Mouse (Mus musculus) embryonic facial prominence, embryonic 11.5 days (tissue): ENCODE measurements around the gene Gstm2. TPM values are rescaled to one million over a fixed set of nuclear protein-coding genes. Genes with fewer than 3 reads are reported as not detected.
"Not testable (repeated sequence)": the region's sequence is repeated elsewhere in the genome, so short reads cannot be mapped to it uniquely, and the experiment has no call there.

Experiments
- ATAC-seq: fragments of 200-750 bp; cut with Nextera tagmentation; replicated peaks from 2 replicates; pipeline ENCODE4 v1.8.0; 2017; ENCODE audit warnings: low read depth; ENCODE audit not compliant: insufficient number of reproducible peaks, low FRiP score, low TSS enrichment
- DNase-seq: peaks from one replicate; pipeline ENCODE4 v3.0.0-alpha.2; 2015; ENCODE audit warnings: low spot score
- H3K27ac ChIP-seq: fragments of 300-500 bp; sonication (generic); replicated peaks from 2 replicates; pipeline ENCODE4 v1.5.1; 2014; ENCODE audit warnings: mild to moderate bottlenecking, low read depth, low read length, control low read depth
- H3K27me3 ChIP-seq: fragments of 300-500 bp; sonication (generic); 2 replicates; pipeline ENCODE4 v1.6.1; 2014; ENCODE audit warnings: mild to moderate bottlenecking, low read length, moderate library complexity, mixed read lengths; ENCODE audit not compliant: control insufficient read depth, insufficient read depth
- H3K36me3 ChIP-seq: fragments of 300-500 bp; sonication (generic); replicated peaks from 2 replicates; pipeline ENCODE4 v1.6.1; 2014; ENCODE audit warnings: low read depth, mild to moderate bottlenecking, low read length, moderate library complexity, mixed read lengths; ENCODE audit not compliant: control insufficient read depth, insufficient read depth
- H3K4me1 ChIP-seq: fragments of 300-500 bp; sonication (generic); 2 replicates; pipeline ENCODE4 v1.6.1; 2014; ENCODE audit warnings: low read length, mixed read lengths; ENCODE audit not compliant: control insufficient read depth, insufficient read depth
- H3K4me2 ChIP-seq: fragments of 300-500 bp; sonication (generic); 2 replicates; pipeline ENCODE4 v1.6.1; 2014; ENCODE audit warnings: low read depth, mild to moderate bottlenecking, control low read depth, low read length, moderate library complexity
- H3K4me3 ChIP-seq: fragments of 300-500 bp; sonication (generic); 2 replicates; pipeline ENCODE4 v1.5.1; 2014; ENCODE audit warnings: low read depth, low read length, control low read depth
- H3K9ac ChIP-seq: fragments of 300-500 bp; sonication (generic); replicated peaks from 2 replicates; pipeline ENCODE4 v1.6.1; 2014; ENCODE audit warnings: mild to moderate bottlenecking, control low read depth, low read length
- H3K9me3 ChIP-seq: fragments of 300-500 bp; sonication (generic); replicated peaks from 2 replicates; pipeline ENCODE4 v1.6.1; 2016; ENCODE audit warnings: mild to moderate bottlenecking, low read length, inconsistent platforms, mixed read lengths; ENCODE audit not compliant: control insufficient read depth
- WGBS: fragments of 180-500 bp; shearing (Covaris S2); extraction: QIAGEN DNeasy Blood & Tissue Kit; methylation state at CpG from one replicate; pipeline ENCODE4 v1.1.7; 2014; 5-methylcytosine and 5-hydroxymethylcytosine counted together
- polyA plus RNA-seq: library from polyadenylated mRNA; unstranded; fragments of >200 nt; fragmentation: Nextera tagmentation; extraction: Ambion mirVana; gene quantifications from 2 replicates; pipeline ENCODE4 v1.2.1, GENCODE M21; 2014

The Gstm2 gene
- polyA plus RNA-seq, 1 experiment from 2014 or later: 29.7 TPM

DNA sequence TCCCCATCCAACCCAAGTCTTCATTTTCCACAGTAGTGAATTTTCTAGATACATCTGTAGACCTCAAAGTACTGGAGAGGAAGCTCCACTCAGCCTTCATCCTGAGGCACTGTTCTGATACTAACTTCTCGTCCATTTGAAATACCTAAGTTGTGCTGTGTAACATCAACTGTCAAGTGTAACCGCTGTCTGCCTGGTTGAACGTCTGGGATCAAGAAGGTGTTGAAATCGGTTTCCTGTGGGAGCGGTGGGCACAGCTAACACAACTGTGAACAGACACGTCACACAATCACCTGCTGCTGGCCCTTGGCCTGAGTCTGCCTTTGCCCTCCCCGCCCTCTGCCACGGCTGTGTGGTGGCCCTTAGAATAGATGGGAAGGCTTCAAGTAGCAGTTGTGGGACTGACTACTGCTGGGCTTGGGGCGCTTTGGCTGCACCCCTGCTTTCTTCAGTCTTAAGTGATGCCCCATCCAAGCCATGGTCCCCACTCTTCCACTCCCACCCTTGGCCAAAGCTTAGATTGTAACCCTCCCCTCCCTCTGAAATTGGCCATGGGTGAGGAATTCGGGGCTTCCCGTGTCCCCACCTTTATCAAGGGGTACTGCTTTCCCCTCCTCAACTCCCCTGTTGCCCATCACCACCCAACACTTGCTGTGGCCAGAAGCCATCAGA is 34.2 kb upstream of the Gstm2 start:
- WGBS: 77% methylated on average over 11 of the region's 11 CpGs
- DNase-seq, ATAC-seq: not testable (repeated sequence)

DNA sequence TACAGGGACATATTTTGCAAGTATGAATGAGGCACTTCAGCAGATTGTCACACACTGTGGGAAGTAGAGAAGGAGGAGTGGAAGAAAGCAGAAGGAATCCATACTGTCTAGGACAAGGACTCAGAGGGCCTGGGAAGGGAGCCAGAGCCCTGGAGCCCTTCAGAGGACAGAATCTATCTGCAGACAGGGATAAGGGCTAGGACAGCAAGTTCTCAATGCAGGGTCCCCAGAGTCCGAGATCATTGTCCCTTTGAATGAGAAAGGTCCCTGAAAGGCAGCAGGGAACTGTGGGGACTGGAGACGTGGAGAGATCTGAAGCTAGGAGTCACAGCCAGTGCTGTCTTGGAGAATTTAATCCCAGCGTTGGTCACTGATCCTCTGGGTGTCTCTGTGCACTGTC is 33.0 kb upstream of the Gstm2 start:
- not testable (repeated sequence) for H3K27ac ChIP-seq, H3K4me2 ChIP-seq, H3K36me3 ChIP-seq, H3K9me3 ChIP-seq, ATAC-seq, H3K27me3 ChIP-seq, H3K9ac ChIP-seq, H3K4me1 ChIP-seq, DNase-seq, H3K4me3 ChIP-seq
- WGBS: 67% methylated on average over 3 of the region's 3 CpGs

More for the DNA sequence above, 34.2 kb upstream of the Gstm2 start:
- not testable (repeated sequence) for H3K27ac ChIP-seq, H3K27me3 ChIP-seq, H3K9ac ChIP-seq, H3K36me3 ChIP-seq, H3K9me3 ChIP-seq, H3K4me3 ChIP-seq, H3K4me2 ChIP-seq, H3K4me1 ChIP-seq

GRCm38 (mm10) chr3:108018190-108018820 is 32.1 kb upstream of the Gstm2 start:
- H3K27ac ChIP-seq: no peak overlapping the region
- H3K9ac ChIP-seq: peak overlapping the region; percentile 42

GRCm38 (mm10) chr3:108017473-108018189 is 31.4 kb upstream of the Gstm2 start, which contains the start of gene Gstm1:
Gstm1 (minus strand) TSS chr3:108017973.
- Histone ChIP-seq H3K36me3 (no peaks in the 10 kb centered on the region), H3K9ac (peak within 1 kb of the TSS; percentile 42), H3K27me3 (no peaks in the 10 kb centered on the region), H3K4me1 (no peaks in the 10 kb centered on the region), H3K27ac (peak within 1 kb of the TSS; percentile 23; the same call in 1 of the 2 replicates), H3K4me2 (peak within 1 kb of the TSS; percentile 61), H3K9me3 (no peaks in the 10 kb centered on the region), H3K4me3 (peak within 1 kb of the TSS; percentile 29)
- peak; percentile 99 for ATAC-seq
- DNase-seq: peak; percentile 98
- WGBS: under 1% methylated on average over 31 of the region's 31 CpGs

More at GRCm38 (mm10) chr3:108018190-108018820, 32.1 kb upstream of the Gstm2 start:
- no peaks in the 10 kb centered on the region for H3K36me3 ChIP-seq
- H3K27me3 ChIP-seq: no peaks in the 10 kb centered on the region
- DNase-seq (no peak), ATAC-seq (no peak)
- whole genome bisulfite sequencing: 33% methylated on average over 14 of the region's 14 CpGs
- H3K4me2 ChIP-seq: peak overlapping the region; percentile 56
- no peaks in the 10 kb centered on the region for H3K9me3 ChIP-seq
- H3K4me1 ChIP-seq: no peaks in the 10 kb centered on the region
- peak overlapping the region; percentile 29; the same call in 1 of the 2 replicates for H3K4me3 ChIP-seq

GRCm38 (mm10) chr3:108016468-108016867 is 30.2 kb upstream of the Gstm2 start:
- not testable (repeated sequence) for H3K36me3 ChIP-seq, DNase-seq, H3K9me3 ChIP-seq, H3K4me2 ChIP-seq, H3K9ac ChIP-seq, H3K27me3 ChIP-seq, H3K27ac ChIP-seq, H3K4me3 ChIP-seq, H3K4me1 ChIP-seq, ATAC-seq
- 87% methylated on average over 5 of the region's 5 CpGs for WGBS

DNA sequence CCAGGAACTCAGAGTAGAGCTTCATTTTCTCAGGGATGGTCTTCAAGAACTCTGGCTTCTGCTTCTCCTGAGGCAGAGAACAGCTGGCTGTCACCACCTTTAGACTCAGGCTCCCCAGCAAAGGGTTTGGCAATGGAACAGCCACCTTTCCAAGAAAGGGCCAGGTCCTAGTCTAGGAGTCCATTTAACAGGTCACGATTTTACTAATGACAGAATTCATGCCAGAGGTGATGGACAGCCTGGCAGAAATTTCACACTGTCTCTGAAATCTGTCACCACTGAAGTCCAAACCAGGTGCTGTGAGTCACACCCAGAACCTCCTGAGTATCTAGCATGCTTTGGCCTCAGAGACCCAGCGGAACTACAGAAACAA is 28.7 kb upstream of the Gstm2 start:
- ATAC-seq (no peak), DNase-seq (no peak)
- H3K4me2 ChIP-seq: no peak overlapping the region
- H3K4me1 ChIP-seq: no peaks in the 10 kb centered on the region
- no peak overlapping the region for H3K9ac ChIP-seq
- H3K9me3 ChIP-seq: no peaks in the 10 kb centered on the region
- H3K27ac ChIP-seq: no peak overlapping the region
- no peaks in the 10 kb centered on the region for H3K36me3 ChIP-seq
- H3K27me3 ChIP-seq: no peaks in the 10 kb centered on the region
- WGBS: 84% methylated on average over 2 of the region's 2 CpGs
- H3K4me3 ChIP-seq: no peak overlapping the region

- Histone ChIP-seq H3K4me1 (no peaks in the 10 kb centered on the region), H3K27me3 (no peaks in the 10 kb centered on the region), H3K9ac (no peak overlapping the region), H3K4me2 (no peak overlapping the region), H3K4me3 (no peak overlapping the region), H3K36me3 (no peaks in the 10 kb centered on the region), H3K27ac (no peak overlapping the region), H3K9me3 (no peaks in the 10 kb centered on the region)
- DNase-seq (no peak), ATAC-seq (no peak)
- WGBS: 67% methylated on average over 8 of the region's 8 CpGs
These were observed 28.1 kb upstream of the Gstm2 start for GRCm38 (mm10) chr3:108014098-108014973.
